Mouse (Mus musculus) right cerebral cortex, adult 2 months (tissue): Measurements from ENCODE around the gene Serpinb1a.
"Not testable (repeated sequence)": the region's sequence is repeated elsewhere in the genome, so short reads cannot be mapped to it uniquely, and the experiment has no call there.

ENCODE experiments used
- DNase-seq, 2 experiments: peaks; one replicate each; pipeline ENCODE4 v3.0.0; 2021 to 2022; ENCODE audit warnings: low spot score in 2 of 2

Gene Serpinb1a

GRCm38 (mm10) chr13:32850668-32851404 lies at the start of gene Serpinb1a:
TSS of gene Serpinb1a (minus strand) at chr13:32851185.
- no peak for DNase-seq

GRCm38 (mm10) chr13:32900639-32901038 lies 49.7 kb upstream of the Serpinb1a start:
- peak; percentile 20 to 38 for DNase-seq

- not testable (repeated sequence) for DNase-seq
These were observed 48.1 kb upstream of the Serpinb1a start for GRCm38 (mm10) chr13:32899114-32899513.

GRCm38 (mm10) chr13:32898111-32898510 lies 47.1 kb upstream of the Serpinb1a start, which contains the start of gene Serpinb1c:
TSS of gene Serpinb1c (minus strand) at chr13:32898211.
- no peak for DNase-seq

- no peak for DNase-seq
These were observed 45.9 kb upstream of the Serpinb1a start for GRCm38 (mm10) chr13:32896931-32897330.

GRCm38 (mm10) chr13:32884755-32885154 lies 33.8 kb upstream of the Serpinb1a start:
- DNase-seq: no peak

GRCm38 (mm10) chr13:32873862-32874261 lies 22.9 kb upstream of the Serpinb1a start:
- no peak for DNase-seq

- DNase-seq: no peak
These were observed 17.9 kb upstream of the Serpinb1a start for GRCm38 (mm10) chr13:32868843-32869242.

- not testable (repeated sequence) for DNase-seq
These were observed 17.2 kb upstream of the Serpinb1a start for GRCm38 (mm10) chr13:32868233-32868632.

- no peak for DNase-seq
These were observed 16.0 kb upstream of the Serpinb1a start for GRCm38 (mm10) chr13:32867030-32867429.

- peak; percentile 83 to 84 for DNase-seq
These were observed 15.5 kb upstream of the Serpinb1a start for GRCm38 (mm10) chr13:32866484-32866883.

GRCm38 (mm10) chr13:32865591-32865990 lies 14.6 kb upstream of the Serpinb1a start:
- DNase-seq: no peak

- not testable (repeated sequence) for DNase-seq
These were observed 13.5 kb upstream of the Serpinb1a start for GRCm38 (mm10) chr13:32864529-32864928.

- no peak for DNase-seq
These were observed 12.5 kb upstream of the Serpinb1a start for GRCm38 (mm10) chr13:32863456-32863855.

- DNase-seq: no peak
These were observed 9.8 kb upstream of the Serpinb1a start for GRCm38 (mm10) chr13:32860821-32861220.

- no peak for DNase-seq
These were observed 2.1 kb upstream of the Serpinb1a start for GRCm38 (mm10) chr13:32853073-32853472.

- DNase-seq: no peak
These were observed 1.6 kb upstream of the Serpinb1a start for GRCm38 (mm10) chr13:32852539-32852938.

GRCm38 (mm10) chr13:32851967-32852366 lies 982 bp upstream of the Serpinb1a start:
- peak; percentile 47 to 55 for DNase-seq

GRCm38 (mm10) chr13:32850156-32850555 lies 829 bp downstream of the Serpinb1a start:
- no peak for DNase-seq

GRCm38 (mm10) chr13:32849531-32850123 lies 1.4 kb downstream of the Serpinb1a start:
- no peak for DNase-seq

- DNase-seq: no peak
These were observed 1.9 kb downstream of the Serpinb1a start for GRCm38 (mm10) chr13:32849092-32849491.

GRCm38 (mm10) chr13:32846221-32846620 lies 4.8 kb downstream of the Serpinb1a start:
- DNase-seq: no peak

GRCm38 (mm10) chr13:32841349-32841748 lies 9.6 kb downstream of the Serpinb1a start:
- DNase-seq: no peak
